Mouse (Mus musculus): ENCODE results near the gene Fam107a. TPM values are rescaled to one million over a fixed set of nuclear protein-coding genes. Genes with fewer than 3 reads are reported as not detected.

The Fam107a gene
- 1 to 10 TPM; 7.5 to 8.8 (median 8.2) TPM for total RNA-seq (2022)

GRCm38 (mm10) chr14:8317194-8318097 is at the start of gene Fam107a:
Gene Fam107a, minus strand, starts transcription at chr14:8318023.
- DNase-seq (ENCODE audit: low spot score), result no peak

GRCm38 (mm10) chr14:8367121-8367520 is 49.3 kb upstream of the Fam107a start:
- DNase-seq (ENCODE audit: low spot score), result no peak

GRCm38 (mm10) chr14:8365833-8366232 is 48.0 kb upstream of the Fam107a start:
- no peak for DNase-seq (ENCODE audit: low spot score)

GRCm38 (mm10) chr14:8356836-8357235 is 39.0 kb upstream of the Fam107a start:
- no peak for DNase-seq (ENCODE audit: low spot score)

GRCm38 (mm10) chr14:8355999-8356501 is 38.2 kb upstream of the Fam107a start:
- peak; percentile 49 for DNase-seq (ENCODE audit: low spot score)

- no peak for DNase-seq (ENCODE audit: low spot score)
These were observed 31.1 kb upstream of the Fam107a start for GRCm38 (mm10) chr14:8348927-8349326.

- peak; percentile 82 for DNase-seq (ENCODE audit: low spot score)
These were observed 28.6 kb upstream of the Fam107a start for GRCm38 (mm10) chr14:8346255-8346997.

- DNase-seq (ENCODE audit: low spot score), result no peak
These were observed 27.7 kb upstream of the Fam107a start for GRCm38 (mm10) chr14:8345566-8345965.

GRCm38 (mm10) chr14:8342509-8343106 is 24.8 kb upstream of the Fam107a start:
- no peak for DNase-seq (ENCODE audit: low spot score)

GRCm38 (mm10) chr14:8340226-8340625 is 22.4 kb upstream of the Fam107a start:
- DNase-seq (ENCODE audit: low spot score), result no peak

- no peak for DNase-seq (ENCODE audit: low spot score)
These were observed 18.1 kb upstream of the Fam107a start for GRCm38 (mm10) chr14:8335947-8336346.

GRCm38 (mm10) chr14:8334511-8334910 is 16.7 kb upstream of the Fam107a start:
- no peak for DNase-seq (ENCODE audit: low spot score)

GRCm38 (mm10) chr14:8332314-8333252 is 14.8 kb upstream of the Fam107a start:
- no peak for DNase-seq (ENCODE audit: low spot score)

GRCm38 (mm10) chr14:8331307-8331905 is 13.6 kb upstream of the Fam107a start:
- DNase-seq (ENCODE audit: low spot score), result no peak

- no peak for DNase-seq (ENCODE audit: low spot score)
These were observed 12.6 kb upstream of the Fam107a start for GRCm38 (mm10) chr14:8330390-8330789.

GRCm38 (mm10) chr14:8329552-8329951 is 11.7 kb upstream of the Fam107a start:
- no peak for DNase-seq (ENCODE audit: low spot score)

- no peak for DNase-seq (ENCODE audit: low spot score)
These were observed 9.5 kb upstream of the Fam107a start for GRCm38 (mm10) chr14:8327371-8327770.

GRCm38 (mm10) chr14:8326961-8327360 is 9.1 kb upstream of the Fam107a start:
- DNase-seq (ENCODE audit: low spot score), result no peak

GRCm38 (mm10) chr14:8325746-8326145 is 7.9 kb upstream of the Fam107a start:
- no peak for DNase-seq (ENCODE audit: low spot score)

GRCm38 (mm10) chr14:8320528-8320927 is 2.7 kb upstream of the Fam107a start:
- no peak for DNase-seq (ENCODE audit: low spot score)
